In the genomic region with DNA sequence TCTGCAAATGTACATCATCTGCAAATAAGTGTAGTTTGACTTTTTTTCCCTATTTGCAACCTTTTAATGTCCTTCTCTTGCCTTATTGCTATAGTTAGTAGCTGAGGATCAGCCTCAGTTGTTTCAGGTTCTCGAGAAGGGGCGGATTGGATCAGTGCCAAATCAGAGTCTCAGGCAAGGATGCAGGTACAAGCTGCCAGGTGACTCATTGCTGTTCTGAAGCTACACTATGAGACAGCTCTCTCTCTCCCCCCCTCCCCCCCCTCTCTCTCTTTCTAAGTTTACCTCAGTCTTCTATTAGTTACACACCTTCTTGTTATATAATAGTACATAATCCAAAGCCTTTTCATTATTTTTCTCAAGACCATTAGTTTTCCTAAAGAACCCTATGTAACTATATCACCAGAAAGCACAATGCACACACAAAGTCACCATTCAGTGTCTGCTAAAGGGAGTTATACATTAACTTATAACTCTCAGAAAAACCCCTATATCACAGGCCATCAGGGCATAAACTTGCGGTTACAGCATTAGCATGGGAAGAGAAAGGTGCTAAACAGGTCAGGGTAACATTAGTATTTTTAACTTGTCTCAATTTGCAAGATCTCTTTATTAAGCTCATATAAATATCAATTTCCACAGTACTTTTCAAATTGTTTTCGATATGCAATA, we compare ENCODE assay signal across 32 mouse cellular contexts.
DNase-seq lines count a peak whose midpoint lies in the region; ATAC-seq and TF ChIP-seq lines count a peak whose summit lies in the region.
"Had no signal": no experiment of that assay in that cellular context is flagged by ENCODE, and none has a peak within 500 bp of the region (broad histone marks: within the 10 kb centered on the region; RNA-seq: fewer than 3 reads in every experiment).

No protein-coding gene starts in this region.

- H3K9me3 ChIP-seq in intestine, embryonic 14.5 days (ENCODE audit: control insufficient read depth, low read length): no peaks in the 10 kb centered on the region
- H3K9me3 ChIP-seq in intestine, postnatal 0 days (ENCODE audit: control insufficient read depth): no peaks in the 10 kb centered on the region
- no peaks in the 10 kb centered on the region for H3K9me3 ChIP-seq in stomach, postnatal 0 days (ENCODE audit: control insufficient read depth, low read length)
- H3K9me3 ChIP-seq: embryonic facial prominence, embryonic 12.5 days; hindbrain, embryonic 13.5 days; limb, embryonic 10.5 days; limb, embryonic 15.5 days; liver, embryonic 13.5 days; megakaryocyte, embryonic 14.5 days; midbrain, embryonic 12.5 days; neural tube, embryonic 12.5 days had no signal

- no peaks in the 10 kb centered on the region for H3K36me3 ChIP-seq in intestine, embryonic 14.5 days (ENCODE audit: control insufficient read depth, insufficient read depth, low read length)
- no peaks in the 10 kb centered on the region for H3K36me3 ChIP-seq in intestine, postnatal 0 days (ENCODE audit: control insufficient read depth, insufficient read depth)
- H3K36me3 ChIP-seq in stomach, postnatal 0 days (ENCODE audit: control insufficient read depth, insufficient read depth, low read length): no peaks in the 10 kb centered on the region
- H3K36me3 ChIP-seq: embryonic facial prominence, embryonic 12.5 days; hindbrain, embryonic 13.5 days; limb, embryonic 10.5 days; limb, embryonic 15.5 days; liver, embryonic 13.5 days; midbrain, embryonic 12.5 days; neural tube, embryonic 12.5 days had no signal

- peak; percentile 60; the same call in 1 of the 2 replicates for ATAC-seq in intestine, embryonic 14.5 days (replicated peaks; ENCODE audit: low FRiP score, low TSS enrichment, low read depth)
- ATAC-seq in intestine, postnatal 0 days: no peak
- ATAC-seq in stomach, postnatal 0 days (ENCODE audit: low FRiP score, low TSS enrichment): no peak
- no peak for ATAC-seq in megakaryocyte, adult 5-6 weeks (ENCODE audit: poor library complexity, severe bottlenecking)
- no peak for ATAC-seq in frontal cortex, adult (ENCODE audit: low TSS enrichment)
- ATAC-seq: forebrain, embryonic 14.5 days had no signal

- DNase-seq in intestine, embryonic 14.5 days (ENCODE audit: low spot score): no peak
- DNase-seq in cerebellum, postnatal 10 days: peak; percentile 62 to 72
- DNase-seq in cerebellum, postnatal 36 days: peak; percentile 10 to 19
- peak; percentile 18 for DNase-seq in stomach, postnatal 0 days (ENCODE audit: low spot score)
- DNase-seq: adrenal gland, adult 2 months; adrenal gland, postnatal 36 days; B cell, adult 2 months; embryo, embryonic 11 days; gastrocnemius, adult 2 months; gastrocnemius, postnatal 36 days; heart, adult 18-20 months; heart, postnatal 36 days; kidney, adult 8-10 months; layer of hippocampus, postnatal 36 days; liver, embryonic 13.5 days; lung, adult 18-20 months; lung, postnatal 14 days; thymus, postnatal 14 days had no signal

- H3K27ac ChIP-seq in intestine, embryonic 14.5 days (ENCODE audit: low read depth): no peak overlapping the region
- H3K27ac ChIP-seq in intestine, postnatal 0 days (ENCODE audit: low read depth, low read length): no peak overlapping the region
- no peak overlapping the region for H3K27ac ChIP-seq in stomach, postnatal 0 days (replicated peaks)
- H3K27ac ChIP-seq: embryonic facial prominence, embryonic 12.5 days; gastrocnemius, adult 2 months; hindbrain, embryonic 13.5 days; kidney, postnatal 0 days; limb, embryonic 10.5 days; limb, embryonic 15.5 days; liver, embryonic 13.5 days; midbrain, embryonic 12.5 days; neural tube, embryonic 12.5 days had no signal

- TF ChIP-seq EP300 in stomach, postnatal 0 days (optimal IDR thresholded peaks at IDR 0.05): no peak

- TF ChIP-seq CTCF in intestine, postnatal 0 days (IDR thresholded peaks at IDR 0.05; ENCODE audit: low read depth): no peak
- no peak for TF ChIP-seq CTCF in stomach, postnatal 0 days (IDR thresholded peaks at IDR 0.05; ENCODE audit: low read depth)

- H3K4me3 ChIP-seq in intestine, embryonic 14.5 days (ENCODE audit: low read depth, low read length): no peak overlapping the region
- no peak overlapping the region for H3K4me3 ChIP-seq in intestine, postnatal 0 days (ENCODE audit: low read depth, low read length)
- H3K4me3 ChIP-seq in stomach, postnatal 0 days (ENCODE audit: low read depth, low read length): no peak overlapping the region
- H3K4me3 ChIP-seq: embryonic facial prominence, embryonic 12.5 days; gastrocnemius, adult 2 months; hindbrain, embryonic 13.5 days; limb, embryonic 10.5 days; limb, embryonic 15.5 days; liver, embryonic 13.5 days; megakaryocyte, embryonic 14.5 days; midbrain, embryonic 12.5 days; myocyte; neural tube, embryonic 12.5 days had no signal

- no peak overlapping the region for H3K4me2 ChIP-seq in intestine, embryonic 14.5 days (ENCODE audit: low read length)
- no peak overlapping the region for H3K4me2 ChIP-seq in intestine, postnatal 0 days (replicated peaks; ENCODE audit: low read depth)
- H3K4me2 ChIP-seq in stomach, postnatal 0 days (replicated peaks; ENCODE audit: low read depth): no peak overlapping the region
- H3K4me2 ChIP-seq: embryonic facial prominence, embryonic 12.5 days; heart, embryonic 11.5 days; hindbrain, embryonic 13.5 days; limb, embryonic 15.5 days; liver, embryonic 13.5 days; midbrain, embryonic 12.5 days; neural tube, embryonic 12.5 days had no signal

- no peaks in the 10 kb centered on the region for H3K4me1 ChIP-seq in intestine, embryonic 14.5 days (replicated peaks; ENCODE audit: control insufficient read depth, insufficient read depth, low read length)
- H3K4me1 ChIP-seq in intestine, postnatal 0 days (replicated peaks; ENCODE audit: control insufficient read depth, insufficient read depth, low read length): no peaks in the 10 kb centered on the region
- no peaks in the 10 kb centered on the region for H3K4me1 ChIP-seq in stomach, postnatal 0 days (replicated peaks; ENCODE audit: control insufficient read depth, insufficient read depth)
- H3K4me1 ChIP-seq: embryonic facial prominence, embryonic 12.5 days; hindbrain, embryonic 13.5 days; limb, embryonic 10.5 days; limb, embryonic 15.5 days; liver, embryonic 13.5 days; megakaryocyte, embryonic 14.5 days; midbrain, embryonic 12.5 days; neural tube, embryonic 12.5 days had no signal

- H3K9ac ChIP-seq in intestine, embryonic 14.5 days (ENCODE audit: low read length): no peak overlapping the region
- H3K9ac ChIP-seq in intestine, postnatal 0 days (ENCODE audit: low read depth, low read length): no peak overlapping the region
- H3K9ac ChIP-seq in stomach, postnatal 0 days (ENCODE audit: low read length): no peak overlapping the region
- H3K9ac ChIP-seq: embryonic facial prominence, embryonic 12.5 days; hindbrain, embryonic 13.5 days; limb, embryonic 15.5 days; liver, embryonic 13.5 days; midbrain, embryonic 12.5 days; neural tube, embryonic 12.5 days had no signal

- WGBS in intestine, embryonic 14.5 days: 82% methylated on average over 4 of the region's 4 CpGs
- WGBS in intestine, postnatal 0 days: 54% methylated on average over 4 of the region's 4 CpGs
- WGBS in stomach, postnatal 0 days: 56% methylated on average over 4 of the region's 4 CpGs

- H3K27me3 ChIP-seq in intestine, embryonic 14.5 days (replicated peaks; ENCODE audit: control insufficient read depth, insufficient read depth, low read length): no peaks in the 10 kb centered on the region
- H3K27me3 ChIP-seq in intestine, postnatal 0 days (replicated peaks; ENCODE audit: control insufficient read depth, insufficient read depth, low read length): no peaks in the 10 kb centered on the region
- H3K27me3 ChIP-seq in stomach, postnatal 0 days (ENCODE audit: control insufficient read depth, insufficient read depth, low read length): no peaks in the 10 kb centered on the region
- H3K27me3 ChIP-seq: embryonic facial prominence, embryonic 12.5 days; hindbrain, embryonic 13.5 days; limb, embryonic 15.5 days; liver, embryonic 13.5 days; megakaryocyte, embryonic 14.5 days; midbrain, embryonic 12.5 days; neural tube, embryonic 12.5 days had no signal
